Mouse (Mus musculus) spleen, postnatal 4 days (tissue): ENCODE measurements around the gene Scn10a.

Experiments
- DNase-seq, 2 experiments: peaks; one replicate each; pipeline ENCODE4 v3.0.0; 2022; ENCODE audit warnings: low spot score in 2 of 2

Scn10a gene

DNA sequence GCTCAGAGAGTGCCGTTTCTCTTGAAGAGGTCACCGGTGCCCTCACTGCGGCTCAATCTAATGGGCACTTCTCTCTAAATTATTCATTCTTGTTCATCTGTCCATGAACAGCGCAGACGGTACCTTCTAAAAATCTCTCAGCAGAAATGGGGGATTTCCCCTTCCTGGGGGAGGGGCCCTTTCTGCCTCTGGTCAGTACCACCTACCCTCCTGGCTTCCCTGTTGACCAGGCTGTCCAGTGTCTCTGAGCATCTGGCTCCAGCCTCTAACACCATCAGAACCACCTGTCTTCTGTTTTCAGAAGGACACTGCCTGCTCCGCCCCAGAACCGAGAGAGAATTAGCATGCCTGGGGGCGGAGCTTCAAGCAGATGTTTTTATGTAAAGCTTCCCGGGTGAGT lies 143.4 kb downstream of the Scn10a start:
- DNase-seq: no peak

GRCm38 (mm10) chr9:119574366-119574765 lies 144.8 kb downstream of the Scn10a start:
- DNase-seq: no peak

- no peak for DNase-seq
Observed at GRCm38 (mm10) chr9:119573009-119573408, 146.1 kb downstream of the Scn10a start.

- no peak for DNase-seq
Observed at GRCm38 (mm10) chr9:119571411-119571888, 147.7 kb downstream of the Scn10a start.

- DNase-seq: no peak
Observed at GRCm38 (mm10) chr9:119570652-119571051, 148.5 kb downstream of the Scn10a start.

DNA sequence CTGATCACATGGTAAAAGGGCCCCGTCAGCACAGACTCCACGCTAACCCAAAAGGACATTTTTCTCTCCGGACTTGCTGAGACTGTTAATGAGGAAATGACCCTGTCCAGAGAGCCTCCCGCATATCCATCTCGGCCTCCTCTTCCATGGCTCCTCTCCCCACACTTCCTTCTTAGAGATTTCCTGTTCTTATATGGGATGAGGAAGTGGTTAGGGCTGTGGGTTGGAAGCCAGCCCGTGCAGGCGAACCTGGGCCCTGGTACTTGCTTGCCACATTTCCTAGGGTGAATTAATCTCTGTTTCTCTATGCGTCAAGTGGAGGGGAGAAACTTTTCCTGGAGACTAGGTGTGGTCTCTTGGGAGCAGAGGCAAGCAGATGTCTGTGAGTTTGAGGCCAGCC lies 150.4 kb downstream of the Scn10a start:
- no peak for DNase-seq

GRCm38 (mm10) chr9:119567800-119568199 lies 151.3 kb downstream of the Scn10a start:
- DNase-seq: no peak

DNA sequence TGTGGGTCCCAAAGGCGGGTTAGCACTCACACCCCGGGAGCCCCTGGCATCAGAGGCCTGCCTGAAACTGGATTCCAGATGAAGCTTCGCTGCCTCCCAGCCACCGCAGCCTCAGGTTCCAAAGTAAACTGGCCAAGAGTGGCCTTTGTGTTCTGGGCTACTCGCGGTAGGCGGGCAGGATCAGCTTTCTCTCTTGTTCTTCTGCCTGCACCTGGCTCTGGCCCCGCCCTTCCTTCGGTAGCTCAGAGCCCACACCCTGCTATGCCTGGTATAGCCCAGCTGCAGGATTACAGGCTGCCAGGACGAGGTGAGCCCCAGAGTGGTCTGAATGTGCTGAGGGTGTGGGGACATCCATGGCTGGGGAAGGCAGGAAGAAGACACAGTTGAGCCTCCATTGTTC lies 152.9 kb downstream of the Scn10a start:
- DNase-seq: no peak

DNA sequence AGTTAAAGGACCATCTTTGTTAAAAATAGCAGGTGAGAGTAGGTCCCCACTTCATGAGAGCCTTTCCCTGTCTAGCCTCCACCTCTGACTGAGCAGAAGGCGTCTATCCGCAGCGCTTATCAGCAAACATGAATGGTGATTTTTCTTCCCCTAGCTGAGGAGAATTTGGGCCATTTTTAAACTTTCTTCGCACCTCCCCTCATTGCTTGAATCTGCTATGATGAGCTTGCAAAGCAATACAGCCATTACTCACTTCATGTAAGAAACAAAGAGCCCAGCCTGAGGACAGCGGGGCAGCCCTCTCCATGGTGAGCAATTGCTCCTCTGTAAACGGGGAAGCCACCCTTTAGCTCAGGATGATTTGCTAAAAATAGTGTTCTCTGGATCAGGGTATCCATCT lies 154.3 kb downstream of the Scn10a start:
- no peak for DNase-seq

DNA sequence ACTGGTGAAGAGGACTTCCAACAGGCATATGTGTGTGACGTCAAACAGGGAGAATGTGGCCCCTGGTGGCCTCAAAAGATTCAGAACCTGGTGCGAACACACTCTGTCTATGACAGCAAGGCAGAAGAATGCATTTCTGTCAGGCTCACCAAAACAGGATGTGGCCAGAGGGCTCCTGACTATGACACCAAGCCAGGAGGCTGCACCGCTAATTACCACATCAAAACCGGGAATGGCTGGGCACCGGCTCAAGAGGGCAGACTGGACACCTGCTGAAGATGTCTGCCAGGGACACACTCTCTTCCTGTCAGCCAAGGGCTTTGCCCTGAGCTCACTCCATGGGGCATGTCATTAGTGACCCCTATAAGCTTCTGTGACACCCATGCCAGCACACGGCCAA lies 155.5 kb downstream of the Scn10a start:
- no peak for DNase-seq

DNA sequence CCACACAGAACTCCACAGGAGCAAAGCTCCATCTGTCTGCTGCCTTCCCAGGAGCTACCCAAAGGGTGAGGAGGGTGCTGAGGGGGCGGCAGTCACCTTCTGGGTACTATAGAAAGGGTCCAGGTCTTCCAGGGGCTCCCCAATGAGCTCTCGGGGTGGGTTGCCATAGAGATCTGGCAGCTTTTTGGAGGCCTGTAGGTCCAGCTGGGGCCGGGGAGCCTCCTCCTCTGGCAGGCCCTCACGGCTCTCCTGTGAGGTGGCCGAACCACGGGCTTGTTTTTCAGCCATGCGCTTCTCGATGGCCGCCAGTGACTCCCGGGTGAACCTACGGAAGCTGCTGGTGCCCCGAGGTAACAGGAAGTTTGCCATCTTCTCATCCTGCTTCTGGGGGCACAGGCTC lies 156.9 kb downstream of the Scn10a start:
- no peak for DNase-seq

DNA sequence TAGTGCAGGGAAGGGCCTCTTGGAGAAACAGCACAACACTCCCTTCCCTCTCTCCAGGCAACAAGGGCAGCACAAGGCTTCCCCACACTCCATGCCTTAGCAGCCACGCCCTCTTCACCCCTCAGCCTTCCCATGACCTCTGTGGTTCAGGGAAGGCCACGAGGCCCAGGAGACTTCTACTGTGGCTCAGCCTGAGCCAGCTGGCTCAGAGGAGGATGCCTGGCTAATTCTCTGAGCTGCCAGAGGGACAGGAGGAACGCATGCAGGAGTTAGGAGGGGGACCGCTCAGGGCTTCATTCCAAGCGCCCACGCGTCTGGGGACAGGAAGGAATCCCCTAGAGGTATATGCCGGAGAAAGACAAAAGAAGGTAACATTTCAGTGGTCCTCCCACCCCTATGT lies 157.4 kb downstream of the Scn10a start:
- DNase-seq: no peak

- no peak for DNase-seq
Observed at GRCm38 (mm10) chr9:119559537-119560276, 159.4 kb downstream of the Scn10a start.
